Mouse (Mus musculus) liver, embryonic 11.5 days (tissue): Measurements from ENCODE around the gene Epb41. TPM values are rescaled to one million over a fixed set of nuclear protein-coding genes. Genes with fewer than 3 reads are reported as not detected.
A peak's percentile ranks its signal among the peaks of the same experiment; 100 is the strongest.

Source experiments
- ATAC-seq: fragments of 200-750 bp; cut with Nextera tagmentation; replicated peaks from 2 replicates; pipeline ENCODE4 v1.8.0; 2017; ENCODE audit warnings: moderate number of reproducible peaks, mild to moderate bottlenecking, moderate TSS enrichment, moderate library complexity; ENCODE audit not compliant: low FRiP score
- DNase-seq: peaks from one replicate; pipeline ENCODE4 v3.0.0-alpha.2; 2017; ENCODE audit warnings: low spot score
- H3K27ac ChIP-seq: fragments of 300-500 bp; sonication (generic); 2 replicates; pipeline ENCODE4 v1.5.1; 2014; ENCODE audit warnings: mild to moderate bottlenecking, low read depth, low read length, control low read depth
- H3K27me3 ChIP-seq: fragments of 300-500 bp; sonication (generic); replicated peaks from 2 replicates; pipeline ENCODE4 v1.6.1; 2014; ENCODE audit warnings: low read length, mixed read lengths; ENCODE audit not compliant: control insufficient read depth, insufficient read depth
- H3K36me3 ChIP-seq: fragments of 300-500 bp; sonication (generic); 2 replicates; pipeline ENCODE4 v1.6.1; 2014; ENCODE audit warnings: mild to moderate bottlenecking, low read length, moderate library complexity, mixed read lengths; ENCODE audit not compliant: control insufficient read depth, insufficient read depth
- H3K4me1 ChIP-seq: fragments of 300-500 bp; sonication (generic); replicated peaks from 2 replicates; pipeline ENCODE4 v1.6.1; 2014; ENCODE audit warnings: low read length, mixed read lengths; ENCODE audit not compliant: control insufficient read depth, insufficient read depth
- H3K4me2 ChIP-seq: fragments of 300-500 bp; sonication (generic); 2 replicates; pipeline ENCODE4 v1.6.1; 2014; ENCODE audit warnings: mild to moderate bottlenecking, control low read depth, moderate library complexity
- H3K4me3 ChIP-seq: fragments of 300-500 bp; sonication (generic); 2 replicates; pipeline ENCODE4 v1.5.1; 2014; ENCODE audit warnings: low read depth, low read length, control low read depth
- H3K9ac ChIP-seq: fragments of 300-500 bp; sonication (generic); 2 replicates; pipeline ENCODE4 v1.6.1; 2014; ENCODE audit warnings: low read depth, low read length, control low read depth
- H3K9me3 ChIP-seq: fragments of 300-500 bp; sonication (generic); 2 replicates; pipeline ENCODE4 v1.6.1; 2016; ENCODE audit warnings: low read length, inconsistent platforms, mixed read lengths; ENCODE audit not compliant: control insufficient read depth
- WGBS: fragments of 180-500 bp; shearing (Covaris S2); extraction: QIAGEN DNeasy Blood & Tissue Kit; methylation state at CpG from one replicate; pipeline ENCODE4 v1.1.7; 2014; 5-methylcytosine and 5-hydroxymethylcytosine counted together
- polyA plus RNA-seq: library from polyadenylated mRNA; unstranded; fragments of >200 nt; fragmentation: Nextera tagmentation; extraction: Ambion mirVana; gene quantifications from 2 replicates; pipeline ENCODE4 v1.2.1, GENCODE M21; 2014

Epb41 gene
- polyA plus RNA-seq, 1 experiment from 2014 or later, result 108 TPM

DNA sequence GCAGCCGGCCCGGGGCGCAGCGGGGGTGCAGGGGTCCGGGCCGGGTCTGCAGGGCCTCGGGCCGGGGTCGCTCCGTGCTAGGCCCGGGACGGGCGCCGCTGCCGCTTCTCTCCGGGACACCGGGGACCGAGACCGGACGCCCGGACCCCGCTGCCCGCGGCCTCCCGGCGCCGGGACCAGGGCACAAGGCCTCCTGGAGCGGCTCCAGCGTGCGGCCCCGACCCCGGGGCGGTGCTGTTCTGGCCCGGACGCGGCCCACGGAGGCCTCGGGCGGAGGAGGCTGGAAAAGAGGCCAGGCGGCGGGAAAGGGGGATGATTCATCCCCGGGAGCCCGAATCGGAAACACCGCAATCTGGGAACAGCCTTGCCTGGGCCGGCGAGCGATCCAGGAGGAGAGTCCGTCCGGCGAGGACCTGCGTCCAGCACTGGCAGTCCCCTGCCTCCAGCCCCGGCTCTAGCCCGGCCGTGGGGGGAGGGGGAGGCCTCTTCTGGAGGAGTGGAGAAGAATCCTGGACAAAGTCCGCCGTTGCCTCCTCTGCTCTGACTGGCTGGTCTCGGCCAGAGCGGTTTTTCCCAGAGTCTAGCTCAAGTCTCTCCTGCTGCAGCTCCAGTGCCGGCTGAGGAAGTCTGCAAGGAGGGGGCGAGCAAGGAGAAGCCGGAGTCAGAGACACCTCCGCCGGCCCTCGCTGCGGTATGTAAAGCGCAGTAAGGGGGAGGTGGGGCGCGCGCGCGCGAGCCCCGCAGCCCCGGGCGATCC, 154.3 kb downstream of the Epb41 start:
- Histone ChIP-seq H3K9ac (peak overlapping the region; percentile 62), H3K27ac (peak overlapping the region; percentile 58)
- WGBS, result under 1% methylated on average over 64 of the region's 76 CpGs

DNA sequence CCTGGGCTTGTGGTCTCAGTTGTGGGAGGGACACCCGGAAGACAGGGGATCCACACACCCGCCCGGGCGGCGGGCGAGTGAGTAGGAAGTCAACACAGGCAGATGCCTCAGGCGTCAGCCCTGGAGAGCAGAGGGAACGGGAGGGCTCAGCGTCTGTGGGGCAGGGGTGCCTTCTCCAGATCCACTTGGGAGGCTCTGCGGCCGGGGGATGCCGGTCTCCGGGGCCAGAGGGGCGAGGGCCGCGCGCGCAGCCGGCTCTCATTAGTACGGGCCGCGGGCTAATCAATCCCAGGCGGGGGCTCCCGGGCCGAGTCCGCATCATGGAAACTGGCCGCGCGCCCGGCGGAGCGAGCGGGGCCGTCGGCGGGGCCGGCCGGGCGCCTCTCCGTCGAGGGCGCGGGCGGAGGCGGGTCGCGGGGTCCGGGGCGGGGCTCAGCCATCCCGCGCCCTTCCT, 155.0 kb downstream of the Epb41 start:
- H3K4me1 ChIP-seq, result peaks cover 50% of the 10 kb centered on the region
- peak overlapping the region; percentile 62 for H3K9ac ChIP-seq

More for the DNA sequence above, 154.3 kb downstream of the Epb41 start:
- ATAC-seq (no peak), DNase-seq (peak; percentile 75)
- H3K36me3 ChIP-seq, result peaks cover 18% of the 10 kb centered on the region; the same call in 1 of the 2 replicates
- peaks cover 73% of the 10 kb centered on the region for H3K27me3 ChIP-seq
- H3K4me1 ChIP-seq, result peaks cover 49% of the 10 kb centered on the region
- peak overlapping the region; percentile 79 for H3K4me2 ChIP-seq
- H3K4me3 ChIP-seq, result peak overlapping the region; percentile 61
- H3K9me3 ChIP-seq, result no peaks in the 10 kb centered on the region

DNA sequence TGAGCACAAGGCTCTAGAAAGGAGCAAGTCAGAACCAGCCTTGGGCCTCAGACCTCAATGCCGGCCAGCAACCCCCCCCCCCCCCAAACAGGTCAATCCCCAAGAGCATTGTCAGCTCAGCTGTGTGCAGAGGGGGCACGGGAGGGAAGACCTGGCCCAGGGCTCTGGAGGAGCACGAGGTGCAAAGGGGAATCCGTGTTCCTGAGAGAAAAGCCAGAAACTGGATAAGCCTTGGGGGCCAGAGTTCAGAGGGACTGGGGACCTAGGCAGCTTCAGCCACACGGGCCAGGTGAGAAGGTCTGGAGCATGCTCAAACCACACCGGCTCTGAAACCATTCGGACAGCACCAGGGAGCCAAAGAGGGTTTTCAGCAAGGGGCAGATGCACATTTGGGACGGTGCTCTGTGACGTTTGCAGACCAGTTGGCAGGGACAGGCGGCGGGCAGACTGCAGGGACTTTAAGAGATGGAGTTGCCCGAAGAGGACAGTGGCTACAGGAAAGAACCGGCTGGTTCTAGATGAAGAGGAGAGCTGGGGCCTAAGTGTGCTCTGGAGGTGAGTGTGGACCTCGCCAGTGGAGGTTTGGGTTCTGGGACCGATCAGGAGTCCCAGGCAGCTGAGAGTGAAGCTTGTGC, 155.5 kb downstream of the Epb41 start:
- H3K27me3 ChIP-seq, result peaks cover 84% of the 10 kb centered on the region
- H3K4me2 ChIP-seq, result peak overlapping the region; percentile 79
- H3K36me3 ChIP-seq, result peaks cover 8% of the 10 kb centered on the region; the same call in 1 of the 2 replicates
- WGBS, result 21% methylated on average over 15 of the region's 15 CpGs
- peak overlapping the region; percentile 58; the same call in 1 of the 2 replicates for H3K27ac ChIP-seq
- H3K4me3 ChIP-seq, result peak overlapping the region; percentile 61
- peaks cover 50% of the 10 kb centered on the region for H3K4me1 ChIP-seq
- no peak for ATAC-seq
- no peak for DNase-seq
- no peak overlapping the region for H3K9ac ChIP-seq
- no peaks in the 10 kb centered on the region for H3K9me3 ChIP-seq

More for the DNA sequence above, 155.0 kb downstream of the Epb41 start:
- peak overlapping the region; percentile 79 for H3K4me2 ChIP-seq
- H3K9me3 ChIP-seq, result no peaks in the 10 kb centered on the region
- peak overlapping the region; percentile 61 for H3K4me3 ChIP-seq
- H3K36me3 ChIP-seq, result peaks cover 14% of the 10 kb centered on the region; the same call in 1 of the 2 replicates
- peak; percentile 69 for DNase-seq
- H3K27me3 ChIP-seq, result peaks cover 79% of the 10 kb centered on the region
- under 1% methylated on average over 47 of the region's 51 CpGs for WGBS
- no peak for ATAC-seq
- H3K27ac ChIP-seq, result peak overlapping the region; percentile 58

DNA sequence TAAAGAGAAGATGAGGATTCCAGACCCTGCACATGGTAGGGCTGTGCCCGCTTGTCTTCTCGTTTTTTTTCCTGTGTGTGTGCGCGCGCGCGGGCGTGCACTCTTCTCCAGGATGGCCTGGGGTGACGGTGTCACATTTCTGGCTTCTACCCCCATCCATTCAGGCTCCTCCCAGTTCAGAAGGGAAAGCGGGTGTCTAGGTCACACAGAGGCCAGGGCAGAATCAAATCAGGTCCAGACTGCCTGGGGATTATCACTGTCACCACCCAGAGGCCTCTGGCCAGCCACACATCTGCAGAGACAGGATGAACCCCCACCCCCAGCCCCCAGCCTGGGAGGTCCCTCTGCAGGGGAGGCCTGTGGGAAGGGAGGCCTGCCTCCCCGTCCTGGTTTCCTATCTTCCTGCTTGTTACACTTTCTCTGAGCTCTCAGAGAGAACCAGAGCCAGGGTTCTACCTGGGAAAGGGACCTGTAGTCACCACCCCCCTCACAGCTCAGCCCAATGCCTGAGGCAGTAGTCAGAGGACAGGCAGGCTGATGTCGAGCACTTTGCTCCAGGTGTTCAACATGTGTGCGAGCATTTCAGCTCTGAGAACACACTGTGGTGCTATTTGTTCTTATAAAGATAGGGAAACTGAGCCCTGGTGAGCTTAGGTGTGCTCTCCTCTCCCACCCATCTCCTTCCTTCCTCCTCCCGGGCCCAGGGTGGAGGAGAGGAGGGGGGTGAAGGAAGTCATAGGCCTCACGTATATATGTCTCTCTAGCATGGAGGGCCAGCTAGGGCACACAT, 156.2 kb downstream of the Epb41 start:
- Histone ChIP-seq H3K27ac (peak overlapping the region; percentile 21; the same call in 1 of the 2 replicates), H3K27me3 (peaks cover 92% of the 10 kb centered on the region), H3K9me3 (no peaks in the 10 kb centered on the region), H3K36me3 (peaks cover 2% of the 10 kb centered on the region; the same call in 1 of the 2 replicates), H3K9ac (no peak overlapping the region), H3K4me1 (peaks cover 48% of the 10 kb centered on the region), H3K4me2 (peak overlapping the region; percentile 79), H3K4me3 (no peak overlapping the region; the same call in 1 of the 2 replicates)
- ATAC-seq (peak; percentile 30; the same call in 1 of the 2 replicates), DNase-seq (peak; percentile 65)
- WGBS, result 14% methylated on average over 15 of the region's 15 CpGs

DNA sequence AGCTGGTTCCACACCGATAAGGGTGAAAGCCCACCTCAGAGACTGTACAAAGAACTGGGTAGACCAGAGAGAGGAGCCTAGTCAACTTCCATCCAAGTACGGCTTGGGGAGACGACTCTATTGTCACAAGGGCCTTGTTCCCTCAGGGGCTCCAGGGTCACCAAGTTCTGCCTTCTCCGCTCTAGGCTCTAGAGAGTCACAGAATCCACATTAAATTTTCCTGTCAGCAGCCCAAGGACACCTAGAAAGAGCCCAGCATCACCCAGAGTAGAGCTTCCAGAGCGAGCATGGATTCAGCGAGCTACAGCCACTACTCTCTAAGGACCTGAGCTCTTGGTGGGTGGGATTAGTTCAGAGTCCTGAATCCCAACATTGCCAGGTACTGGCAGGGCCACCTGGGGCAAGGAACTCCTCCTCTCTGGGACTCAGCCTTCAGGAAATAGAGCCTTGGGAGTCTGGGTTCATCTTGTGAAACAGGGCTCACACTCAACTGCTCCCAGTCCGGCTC, 157.0 kb downstream of the Epb41 start:
- no peak overlapping the region for H3K9ac ChIP-seq
- 0 out of 2 replicates have a peak overlapping the region, but pooled peaks have one; percentile 21 for H3K27ac ChIP-seq
- WGBS, result 65% methylated on average over 7 of the region's 7 CpGs
- peaks cover 48% of the 10 kb centered on the region for H3K4me1 ChIP-seq
- no peak overlapping the region for H3K4me3 ChIP-seq
- no peaks in the 10 kb centered on the region for H3K9me3 ChIP-seq
- H3K4me2 ChIP-seq, result 0 out of 2 replicates have a peak overlapping the region, but pooled peaks have one; percentile 79
- no peak for ATAC-seq
- DNase-seq, result no peak
- H3K27me3 ChIP-seq, result peaks cover 98% of the 10 kb centered on the region
- peaks cover 2% of the 10 kb centered on the region; the same call in 1 of the 2 replicates for H3K36me3 ChIP-seq

DNA sequence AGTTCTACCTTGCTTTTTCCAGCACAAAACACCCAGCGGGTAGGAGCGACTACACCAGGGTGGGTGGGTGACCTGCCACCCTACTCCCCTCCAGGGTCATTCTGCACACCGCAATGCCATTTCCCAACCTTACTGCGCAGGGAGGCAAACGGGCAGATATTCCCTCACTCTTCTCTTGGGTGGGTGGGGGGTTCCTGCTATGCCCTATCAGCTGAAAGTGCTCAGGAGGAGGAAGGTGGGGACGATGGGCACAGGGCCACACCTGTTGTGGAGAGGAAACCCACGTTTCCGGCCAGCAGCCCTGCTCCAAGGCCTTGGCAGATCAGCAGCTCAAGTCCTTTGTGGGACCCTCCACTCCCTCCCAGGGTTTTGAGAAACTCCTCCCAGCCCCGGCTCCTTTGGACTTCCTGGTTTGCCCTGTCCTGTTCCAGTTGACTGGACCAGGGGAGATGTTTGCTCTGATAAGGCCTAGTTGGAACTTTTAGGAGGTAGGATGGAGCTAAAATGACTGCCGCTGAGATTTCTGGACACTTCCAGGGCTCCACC, 158.0 kb downstream of the Epb41 start:
- Histone ChIP-seq H3K9ac (no peak overlapping the region), H3K27ac (no peak overlapping the region), H3K4me1 (peaks cover 44% of the 10 kb centered on the region), H3K27me3 (peaks cover 98% of the 10 kb centered on the region), H3K4me3 (no peak overlapping the region), H3K36me3 (no peaks in the 10 kb centered on the region), H3K4me2 (no peak overlapping the region), H3K9me3 (no peaks in the 10 kb centered on the region)
- 75% methylated on average over 10 of the region's 10 CpGs for WGBS
- ATAC-seq (no peak), DNase-seq (no peak)

DNA sequence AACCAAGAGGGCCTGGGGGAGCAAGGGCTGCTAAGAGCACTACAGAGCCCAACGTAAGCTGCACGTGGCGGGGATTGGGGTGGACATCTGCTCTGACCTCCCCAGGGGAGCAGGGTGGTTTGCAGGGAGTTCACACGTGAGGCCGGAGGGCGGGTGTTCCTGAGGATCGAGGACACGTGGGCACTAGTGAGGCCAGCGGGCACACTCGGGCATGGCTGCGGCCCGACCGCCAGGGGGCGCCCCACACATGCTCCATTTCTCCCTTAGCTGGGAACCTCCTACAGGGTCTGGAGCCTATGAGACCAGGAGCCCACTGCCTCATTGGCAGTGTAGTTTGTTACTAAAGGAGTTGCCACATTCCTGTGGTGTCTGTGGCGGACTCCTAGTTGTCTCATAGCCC, 158.7 kb downstream of the Epb41 start:
- DNase-seq (peak; percentile 86), ATAC-seq (peak; percentile 48; the same call in 1 of the 2 replicates)
- Histone ChIP-seq H3K36me3 (no peaks in the 10 kb centered on the region), H3K9ac (no peak overlapping the region), H3K4me3 (peak overlapping the region; percentile 19; the same call in 1 of the 2 replicates), H3K4me1 (peaks cover 37% of the 10 kb centered on the region), H3K27ac (no peak overlapping the region), H3K4me2 (peak overlapping the region; percentile 11), H3K27me3 (peaks cover 96% of the 10 kb centered on the region), H3K9me3 (no peaks in the 10 kb centered on the region)
- 5% methylated on average over 15 of the region's 15 CpGs for WGBS
